Mouse (Mus musculus) myocyte (in vitro differentiated cells): ENCODE measurements around the gene Dapk2. TPM values are rescaled to one million over a fixed set of nuclear protein-coding genes. Genes with fewer than 3 reads are reported as not detected.

Experiments
- H3K27me3 ChIP-seq: one replicate; pipeline ENCODE4 v1.6.1; 2011; ENCODE audit not compliant: control insufficient read depth, insufficient read depth, insufficient read length
- H3K36me3 ChIP-seq: one replicate; pipeline ENCODE4 v1.6.1; 2011; ENCODE audit not compliant: control insufficient read depth, insufficient read depth
- H3K4me2 ChIP-seq: one replicate; pipeline ENCODE4 v1.6.1; 2011; ENCODE audit warnings: low read depth, control low read depth
- H3K4me3 ChIP-seq: one replicate; pipeline ENCODE4 v1.5.1; 2011; ENCODE audit warnings: mild to moderate bottlenecking, control low read depth, moderate library complexity
- H3K79me2 ChIP-seq: one replicate; pipeline ENCODE4 v1.6.1; 2011; ENCODE audit not compliant: control insufficient read depth, insufficient read depth
- H3ac ChIP-seq: one replicate; pipeline ENCODE4 v1.6.1; 2011; ENCODE audit not compliant: control insufficient read depth, insufficient read length
- CEBPB ChIP-seq: IDR thresholded peaks from 2 replicates; pipeline ENCODE4 v1.6.1; 2011; ENCODE audit warnings: mild to moderate bottlenecking, moderate library complexity; ENCODE audit not compliant: poor library complexity, insufficient read depth, severe bottlenecking
- E2F4 ChIP-seq: IDR thresholded peaks from one replicate; pipeline ENCODE4 v1.6.1; 2011; ENCODE audit warnings: mild to moderate bottlenecking, control low read depth, moderate library complexity; ENCODE audit not compliant: insufficient read depth
- MAX ChIP-seq: IDR thresholded peaks from one replicate; pipeline ENCODE4 v1.6.1; 2011; ENCODE audit warnings: low read depth, mild to moderate bottlenecking, control low read depth
- MYOD1 ChIP-seq, 3 experiments: IDR thresholded peaks; one replicate each; pipeline ENCODE4 v1.6.1; 2011; ENCODE audit warnings: control low read depth in 2 of 3, low read depth in 2 of 3, mild to moderate bottlenecking in 2 of 3, moderate library complexity in 1 of 3; ENCODE audit not compliant: insufficient read length in 2 of 3, control insufficient read depth in 1 of 3
- MYOG ChIP-seq, 3 experiments: IDR thresholded peaks; one replicate each; pipeline ENCODE4 v1.6.1; 2011; ENCODE audit warnings: control low read depth in 2 of 3, low read depth in 2 of 3, mild to moderate bottlenecking in 2 of 3; ENCODE audit not compliant: insufficient read length in 2 of 3, control insufficient read depth in 1 of 3, insufficient read depth in 1 of 3
- POLR2A ChIP-seq: IDR thresholded peaks from one replicate; pipeline ENCODE4 v1.6.1; 2011; ENCODE audit warnings: low read depth, mild to moderate bottlenecking, control low read depth, moderate library complexity; ENCODE audit not compliant: insufficient read length
- POLR2AphosphoS2 ChIP-seq: IDR thresholded peaks from one replicate; pipeline ENCODE4 v1.6.1; 2011; ENCODE audit warnings: low read depth, control low read depth; ENCODE audit not compliant: insufficient read length
- REST ChIP-seq: IDR thresholded peaks from one replicate; pipeline ENCODE4 v1.6.1; 2011; ENCODE audit warnings: mild to moderate bottlenecking, control low read depth, moderate library complexity; ENCODE audit not compliant: insufficient read depth, insufficient read length
- SRF ChIP-seq: IDR thresholded peaks from one replicate; pipeline ENCODE4 v1.6.1; 2011; ENCODE audit warnings: low read depth; ENCODE audit not compliant: control insufficient read depth, insufficient read length
- TCF12 ChIP-seq: IDR thresholded peaks from one replicate; pipeline ENCODE4 v1.6.1; 2011; ENCODE audit warnings: mild to moderate bottlenecking, control low read depth; ENCODE audit not compliant: poor library complexity, insufficient read depth, severe bottlenecking
- TCF3 ChIP-seq: IDR thresholded peaks from one replicate; pipeline ENCODE4 v1.6.1; 2011; ENCODE audit warnings: low read depth, control low read depth; ENCODE audit not compliant: insufficient read length
- USF1 ChIP-seq: IDR thresholded peaks from one replicate; pipeline ENCODE4 v1.6.1; 2011; ENCODE audit warnings: low read depth, mild to moderate bottlenecking, control low read depth, moderate library complexity
- polyA plus RNA-seq: library from polyadenylated mRNA; unstranded; fragments of >200 nt; fragmentation: generic; extraction: Trizol; gene quantifications from one replicate; pipeline ENCODE4 v1.2.1, GENCODE M21; 2012; ENCODE audit warnings: missing spikeins

The Dapk2 gene
- polyA plus RNA-seq, 1 experiment, result 51.3 TPM

DNA sequence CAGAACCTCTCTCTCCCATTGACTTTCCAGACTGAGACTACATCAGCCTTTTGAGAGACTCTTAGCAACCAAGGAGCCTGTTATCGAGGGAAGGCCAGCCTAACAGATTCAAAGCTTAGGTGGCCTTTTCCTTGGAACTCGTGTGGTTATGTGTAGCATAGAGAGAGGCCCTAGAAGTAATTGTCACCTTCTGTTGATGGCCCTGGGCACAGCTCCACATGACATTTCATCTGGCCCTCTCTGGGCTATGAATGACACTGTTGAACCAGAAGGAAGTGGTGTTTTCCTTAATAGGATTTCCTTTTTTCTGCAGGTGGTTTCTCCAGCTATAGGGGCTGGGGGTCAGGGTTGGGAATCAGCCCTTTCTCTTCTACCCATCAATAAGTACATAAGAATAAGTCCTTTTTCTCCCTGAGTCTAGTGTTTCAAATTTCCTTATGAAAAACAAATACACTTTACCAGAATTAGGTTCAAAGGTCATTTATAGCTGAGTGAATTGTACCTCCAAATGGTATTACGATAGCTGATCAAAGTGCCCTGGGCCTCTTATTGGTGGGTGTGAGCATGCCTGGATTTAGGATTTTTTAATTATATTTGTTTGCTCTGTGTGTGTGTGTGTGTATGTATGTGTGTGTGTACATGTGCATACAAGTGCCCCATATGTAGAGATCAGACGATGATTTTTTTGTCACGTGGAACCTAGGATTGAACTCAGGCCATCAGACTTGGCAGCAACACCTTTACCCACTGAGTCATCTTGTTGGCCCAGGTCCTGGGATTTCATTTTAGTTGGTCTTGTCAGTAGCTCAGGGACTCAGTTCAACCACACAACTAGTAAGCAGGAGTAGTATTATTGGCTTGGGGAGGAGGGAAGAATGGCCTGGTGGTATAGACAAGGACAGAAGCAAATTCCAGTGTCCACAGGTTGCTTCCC, 108.5 kb downstream of the Dapk2 start:
- H3ac ChIP-seq, result no peak overlapping the region
- no peaks in the 10 kb centered on the region for H3K27me3 ChIP-seq
- no peak overlapping the region for H3K4me3 ChIP-seq
- TF ChIP-seq USF1 (no peak), SRF (no peak), POLR2A (no peak), REST (no peak), MYOG (IDR thresholded peaks at IDR 0.05; ENCODE audit: control insufficient read depth in 1 of 3, insufficient read depth in 1 of 3, insufficient read length in 2 of 3, low read depth in 2 of 3) (no peak)
- peak overlapping the region; percentile 42 for H3K4me2 ChIP-seq
- H3K79me2 ChIP-seq, result no peaks in the 10 kb centered on the region
- no peaks in the 10 kb centered on the region for H3K36me3 ChIP-seq

DNA sequence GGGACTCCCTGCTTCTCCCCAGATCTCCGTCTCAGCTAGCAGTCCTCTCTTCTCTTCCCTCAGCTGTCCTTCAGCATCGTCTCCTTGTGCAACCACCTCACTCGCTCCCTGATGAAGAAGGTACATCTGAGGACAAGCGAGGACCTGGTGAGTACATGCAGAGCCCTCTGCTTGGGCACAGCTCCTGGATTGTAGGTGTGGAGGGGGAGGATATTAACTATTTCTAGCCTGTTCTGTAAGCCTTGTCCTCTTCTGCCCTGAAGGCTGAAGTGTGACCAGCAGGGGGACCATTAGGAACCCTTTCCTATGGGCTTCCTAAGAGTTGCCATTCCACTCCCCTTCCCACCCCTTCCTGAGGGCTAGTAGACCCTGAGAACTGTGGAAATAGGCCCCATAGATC, 110.8 kb downstream of the Dapk2 start:
- H3K4me3 ChIP-seq, result no peak overlapping the region

DNA sequence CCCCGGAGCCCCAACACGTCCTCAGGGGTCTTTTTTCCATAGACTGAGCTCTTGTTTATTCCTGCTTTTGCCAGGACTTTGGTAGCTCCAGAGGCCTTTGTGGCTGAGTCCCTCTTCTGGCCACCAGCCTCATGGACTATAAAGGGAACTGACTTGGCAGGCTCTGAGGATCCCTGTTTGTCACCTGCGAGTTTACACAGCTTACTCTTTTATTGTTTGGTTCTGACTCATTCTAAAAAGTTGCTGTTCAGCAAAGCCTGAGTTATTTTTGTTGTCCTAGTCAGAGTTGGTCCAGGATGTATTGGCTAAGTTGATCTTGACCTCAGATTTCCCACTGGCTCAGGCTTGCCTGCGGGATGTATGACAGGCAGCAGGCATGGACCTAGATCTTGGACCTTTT, 112.0 kb downstream of the Dapk2 start:
- Histone ChIP-seq H3K79me2 (no peaks in the 10 kb centered on the region), H3K4me2 (no peak overlapping the region), H3ac (no peak overlapping the region), H3K27me3 (no peaks in the 10 kb centered on the region), H3K36me3 (peaks cover 10% of the 10 kb centered on the region), H3K4me3 (no peak overlapping the region)
- TF ChIP-seq TCF3, result no peak
- TF ChIP-seq REST, result no peak
- TF ChIP-seq MYOG (IDR thresholded peaks at IDR 0.05; ENCODE audit: control insufficient read depth in 1 of 3, insufficient read depth in 1 of 3, insufficient read length in 2 of 3, low read depth in 2 of 3), result no peak
- TF ChIP-seq CEBPB, result 0 out of 2 replicates have a peak, but pooled peaks have one; percentile 0

More for the DNA sequence above, 110.8 kb downstream of the Dapk2 start:
- Histone ChIP-seq H3ac (no peak overlapping the region), H3K27me3 (no peaks in the 10 kb centered on the region), H3K79me2 (no peaks in the 10 kb centered on the region), H3K4me2 (no peak overlapping the region), H3K36me3 (peaks cover 10% of the 10 kb centered on the region)
- TF ChIP-seq MYOG (IDR thresholded peaks at IDR 0.05; ENCODE audit: control insufficient read depth in 1 of 3, insufficient read depth in 1 of 3, insufficient read length in 2 of 3, low read depth in 2 of 3) (no peak), REST (no peak), E2F4 (no peak), SRF (no peak), POLR2A (no peak), CEBPB (no peak), MAX (no peak), TCF3 (no peak), TCF12 (no peak), USF1 (no peak), POLR2AphosphoS2 (no peak), MYOD1 (IDR thresholded peaks at IDR 0.05; ENCODE audit: control insufficient read depth in 1 of 3, insufficient read length in 2 of 3, low read depth in 2 of 3) (no peak)

DNA sequence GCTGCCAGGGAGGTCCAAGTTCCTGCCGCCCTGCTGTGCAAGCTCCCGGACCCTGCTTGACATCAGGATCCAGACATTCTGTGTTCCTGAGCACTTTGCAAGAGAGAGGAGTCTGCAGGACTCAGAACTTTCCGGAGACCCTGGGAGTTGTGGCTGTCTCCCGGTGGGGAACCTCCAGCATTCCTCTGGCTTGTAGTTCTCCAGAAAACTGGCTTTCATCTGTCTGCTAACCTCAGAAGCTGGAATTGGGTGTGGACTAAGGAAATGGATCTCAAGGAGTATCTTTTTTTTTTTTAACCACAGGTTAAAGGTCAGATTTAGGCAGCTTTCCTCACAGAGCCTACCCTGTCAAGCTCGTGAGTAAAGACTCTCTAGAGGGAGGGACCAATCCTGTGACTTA, 113.7 kb downstream of the Dapk2 start:
- H3K36me3 ChIP-seq, result peaks cover 10% of the 10 kb centered on the region
- H3K27me3 ChIP-seq, result no peaks in the 10 kb centered on the region
- H3K79me2 ChIP-seq, result no peaks in the 10 kb centered on the region
- H3K4me3 ChIP-seq, result no peak overlapping the region
- TF ChIP-seq POLR2AphosphoS2, result no peak
- TF ChIP-seq TCF3, result no peak
- no peak for TF ChIP-seq MAX
- no peak for TF ChIP-seq E2F4
- no peak for TF ChIP-seq USF1
- no peak for TF ChIP-seq CEBPB
- TF ChIP-seq MYOD1 (IDR thresholded peaks at IDR 0.05; ENCODE audit: control insufficient read depth in 1 of 3, insufficient read length in 2 of 3, low read depth in 2 of 3), result no peak
- no peak for TF ChIP-seq SRF
- no peak for TF ChIP-seq POLR2A
- TF ChIP-seq MYOG (IDR thresholded peaks at IDR 0.05; ENCODE audit: control insufficient read depth in 1 of 3, insufficient read depth in 1 of 3, insufficient read length in 2 of 3, low read depth in 2 of 3), result no peak
- TF ChIP-seq REST, result no peak
- TF ChIP-seq TCF12, result no peak
- no peak overlapping the region for H3K4me2 ChIP-seq
- no peak overlapping the region for H3ac ChIP-seq

DNA sequence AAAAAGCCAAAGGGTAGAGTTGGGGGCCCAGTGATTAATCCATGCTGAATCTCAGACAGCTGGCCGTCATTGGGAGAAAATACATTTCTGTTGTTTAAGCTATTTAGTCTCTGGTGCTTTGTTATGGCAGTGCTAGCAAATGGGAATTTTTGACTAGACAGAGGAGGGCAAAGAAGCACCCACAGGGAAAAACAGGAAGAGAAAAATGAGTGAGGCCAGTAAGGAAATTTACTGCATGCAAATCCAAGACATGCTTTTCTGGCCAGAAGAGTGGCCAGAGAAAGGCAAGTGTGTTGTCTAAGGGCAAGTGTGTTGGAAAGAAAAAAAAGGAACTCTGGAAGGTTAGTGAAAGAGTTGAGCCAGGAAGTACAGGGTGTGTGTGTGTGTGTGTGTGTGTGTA, 115.6 kb downstream of the Dapk2 start:
- H3K27me3 ChIP-seq, result no peaks in the 10 kb centered on the region
- no peaks in the 10 kb centered on the region for H3K79me2 ChIP-seq
- no peak overlapping the region for H3K4me2 ChIP-seq
- no peak overlapping the region for H3ac ChIP-seq
- TF ChIP-seq POLR2A (no peak), TCF12 (no peak), REST (no peak), E2F4 (no peak), MYOG (IDR thresholded peaks at IDR 0.05; ENCODE audit: control insufficient read depth in 1 of 3, insufficient read depth in 1 of 3, insufficient read length in 2 of 3, low read depth in 2 of 3) (no peak), CEBPB (no peak), TCF3 (no peak), MYOD1 (IDR thresholded peaks at IDR 0.05; ENCODE audit: control insufficient read depth in 1 of 3, insufficient read length in 2 of 3, low read depth in 2 of 3) (no peak), SRF (no peak), MAX (no peak), POLR2AphosphoS2 (no peak), USF1 (no peak)
- H3K36me3 ChIP-seq, result peaks cover 10% of the 10 kb centered on the region
- H3K4me3 ChIP-seq, result no peak overlapping the region
